Mouse (Mus musculus) ES-Bruce4 (cell line): ENCODE data around the gene E330021D16Rik.

ENCODE experiments used
- CTCF ChIP-seq: IDR thresholded peaks from one replicate; pipeline ENCODE4 v1.8.1; 2011; ENCODE audit warnings: low read depth, low read length
- POLR2A ChIP-seq: IDR thresholded peaks from one replicate; pipeline ENCODE4 v1.8.1; 2011; ENCODE audit warnings: low read length; ENCODE audit not compliant: insufficient read depth

DNA sequence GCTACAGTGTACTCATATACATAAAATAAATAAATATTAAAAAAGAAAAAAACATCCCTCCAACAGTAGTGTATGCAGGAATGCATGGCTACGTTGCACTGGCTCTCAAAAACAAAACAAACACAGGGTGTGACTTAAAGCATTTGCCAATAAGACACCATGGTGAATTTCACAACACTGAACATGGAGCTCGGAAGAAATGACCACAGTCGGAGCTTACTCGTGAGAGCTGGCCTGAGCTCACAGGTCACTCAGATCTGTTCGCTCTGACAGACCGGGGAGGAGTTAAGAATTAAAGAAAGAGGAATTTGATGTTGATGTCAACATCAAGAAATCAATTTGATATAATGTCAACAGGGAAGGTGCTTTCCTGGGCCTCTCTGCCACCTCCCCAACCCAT is 18.2 kb upstream of the E330021D16Rik start:
- TF ChIP-seq POLR2A (no peak), CTCF (no peak)
